Mouse (Mus musculus): ENCODE results near the gene Grin1. TPM values are rescaled to one million over a fixed set of nuclear protein-coding genes. Genes with fewer than 3 reads are reported as not detected.

Grin1 gene
- polyA plus RNA-seq, 1 experiment from 2014 or later = 0.71 TPM

DNA sequence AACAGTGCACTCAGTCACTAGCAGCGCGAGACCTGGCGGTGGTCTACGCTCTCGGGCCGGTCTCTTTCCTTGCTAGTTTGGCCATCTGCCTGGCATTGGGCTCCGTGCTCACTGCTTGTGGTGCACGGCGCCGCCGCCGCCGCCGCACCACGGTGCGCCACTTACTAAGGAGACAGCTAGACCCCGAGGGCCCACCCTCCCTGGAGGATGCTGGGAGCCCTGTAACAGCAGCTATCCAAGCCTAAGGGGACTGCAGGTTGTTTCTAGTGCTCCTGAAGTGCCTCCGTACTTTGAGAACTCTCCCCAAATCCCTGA lies 28.2 kb downstream of the Grin1 start:
- Histone ChIP-seq H3K9ac (no peak overlapping the region), H3K4me2 (peak overlapping the region; percentile 61), H3K9me3 (replicated peaks) (no peaks in the 10 kb centered on the region), H3K27me3 (peaks cover 77% of the 10 kb centered on the region), H3K27ac (no peak overlapping the region), H3K4me1 (peaks cover 36% of the 10 kb centered on the region), H3K36me3 (peaks cover 7% of the 10 kb centered on the region), H3K4me3 (replicated peaks) (peak overlapping the region; percentile 25)
- ATAC-seq (replicated peaks; ENCODE audit: low FRiP score) = no peak
- under 1% methylated on average over 18 of the region's 18 CpGs for whole genome bisulfite sequencing

DNA sequence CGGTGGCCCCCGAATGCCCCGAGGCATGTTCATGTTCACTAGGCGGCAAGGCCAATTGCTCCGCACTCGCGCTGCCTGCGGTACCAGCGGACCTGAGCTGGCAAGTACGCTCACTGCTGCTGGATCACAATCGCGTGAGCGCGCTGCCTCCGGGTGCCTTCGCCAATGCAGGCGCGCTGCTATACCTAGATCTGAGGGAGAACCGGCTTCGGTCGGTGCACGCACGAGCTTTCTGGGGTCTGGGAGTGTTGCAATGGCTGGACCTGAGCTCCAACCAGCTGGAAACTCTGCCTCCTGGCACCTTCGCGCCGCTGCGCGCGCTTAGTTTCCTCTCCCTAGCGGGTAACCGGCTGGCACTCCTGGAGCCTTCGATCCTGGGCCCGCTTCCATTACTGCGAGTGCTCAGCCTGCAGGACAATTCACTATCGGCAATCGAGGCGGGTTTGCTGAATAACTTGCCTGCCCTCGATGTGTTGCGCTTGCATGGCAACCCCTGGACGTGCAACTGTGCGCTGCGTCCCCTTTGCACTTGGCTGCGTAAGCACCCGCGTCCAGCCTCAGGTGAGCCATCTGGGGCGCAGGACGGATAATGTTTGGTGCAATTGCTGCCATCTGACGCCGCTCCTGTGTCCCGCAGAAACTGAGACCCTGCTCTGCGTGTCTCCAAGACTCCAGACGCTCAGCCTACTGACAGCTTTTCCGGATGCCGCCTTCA lies 28.7 kb downstream of the Grin1 start:
- Histone ChIP-seq H3K27ac (no peak overlapping the region), H3K4me1 (peaks cover 36% of the 10 kb centered on the region), H3K4me2 (peak overlapping the region; percentile 61), H3K4me3 (replicated peaks) (peak overlapping the region; percentile 25), H3K9me3 (replicated peaks) (no peaks in the 10 kb centered on the region), H3K27me3 (peaks cover 72% of the 10 kb centered on the region), H3K9ac (no peak overlapping the region), H3K36me3 (peaks cover 12% of the 10 kb centered on the region)
- no peak for ATAC-seq (replicated peaks; ENCODE audit: low FRiP score)
- 1% methylated on average over 54 of the region's 54 CpGs for WGBS

DNA sequence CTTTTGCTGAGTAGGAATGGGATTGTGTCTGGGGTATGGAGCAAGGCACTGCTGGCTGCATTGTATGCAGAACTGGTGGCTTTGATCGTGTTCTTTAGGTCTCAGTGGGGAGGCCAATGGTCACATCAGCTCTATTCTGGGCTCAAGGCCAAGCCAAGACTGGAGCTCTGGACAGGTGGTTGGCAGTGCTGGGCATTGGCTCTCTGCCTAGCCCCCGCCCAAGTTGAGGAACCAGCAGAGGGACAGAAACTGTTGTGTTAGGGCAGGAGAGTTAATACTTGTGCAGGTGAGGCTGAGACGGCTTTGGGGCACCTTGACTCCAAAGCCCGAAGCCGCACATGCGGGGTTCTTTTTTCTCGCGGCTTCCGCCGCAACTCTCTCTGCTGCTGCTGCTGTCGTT lies 29.3 kb downstream of the Grin1 start, which contains the start of gene Lrrc26:
Gene Lrrc26, plus strand, starts transcription at position 265 of the 400 bp plus-strand sequence.
- Histone ChIP-seq H3K9me3 (replicated peaks) (no peaks in the 10 kb centered on the region), H3K9ac (no peak within 1 kb of the TSS), H3K27me3 (peaks cover 66% of the 10 kb centered on the region), H3K4me3 (replicated peaks) (peak within 1 kb of the TSS; percentile 25), H3K4me2 (peak within 1 kb of the TSS; percentile 61), H3K36me3 (peaks cover 18% of the 10 kb centered on the region), H3K27ac (no peak within 1 kb of the TSS), H3K4me1 (peaks cover 36% of the 10 kb centered on the region)
- 8% methylated on average over 11 of the region's 11 CpGs for WGBS
- ATAC-seq (replicated peaks; ENCODE audit: low FRiP score) = no peak

DNA sequence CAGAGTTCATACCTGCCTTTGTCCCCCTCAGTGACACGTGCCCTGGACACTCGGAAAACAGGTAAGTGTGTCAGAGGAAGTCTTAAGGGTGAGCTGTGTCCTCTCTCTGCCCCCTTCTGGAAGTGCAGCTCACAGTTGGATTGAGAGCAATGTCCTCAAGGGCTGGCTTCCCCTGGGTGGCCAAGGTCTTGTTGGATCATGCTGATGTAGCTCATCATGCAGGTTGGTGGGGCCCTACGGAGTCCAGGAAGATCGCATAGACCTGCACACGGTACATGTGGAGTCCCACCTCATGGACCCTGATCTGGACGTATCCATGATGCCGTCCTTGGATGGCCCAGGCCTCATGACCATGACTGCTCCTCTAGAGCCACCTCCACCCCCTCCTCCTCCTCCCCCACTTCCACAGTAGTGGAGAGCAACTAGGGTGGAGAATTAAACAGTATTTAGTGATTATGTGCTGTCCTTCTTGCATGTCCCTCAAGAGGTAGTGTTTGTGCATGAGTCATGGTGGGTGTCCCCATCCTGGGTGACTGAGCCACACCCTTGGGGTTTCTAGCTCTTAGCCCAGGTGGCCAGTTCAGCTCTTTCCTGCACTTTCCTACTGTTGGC lies 30.1 kb downstream of the Grin1 start:
- Histone ChIP-seq H3K9ac (no peak overlapping the region), H3K27me3 (peaks cover 62% of the 10 kb centered on the region), H3K36me3 (peaks cover 26% of the 10 kb centered on the region), H3K27ac (no peak overlapping the region), H3K4me1 (peaks cover 36% of the 10 kb centered on the region), H3K4me2 (no peak overlapping the region), H3K4me3 (replicated peaks) (no peak overlapping the region), H3K9me3 (replicated peaks) (no peaks in the 10 kb centered on the region)
- 83% methylated on average over 7 of the region's 7 CpGs for whole genome bisulfite sequencing
- no peak for ATAC-seq (replicated peaks; ENCODE audit: low FRiP score)

DNA sequence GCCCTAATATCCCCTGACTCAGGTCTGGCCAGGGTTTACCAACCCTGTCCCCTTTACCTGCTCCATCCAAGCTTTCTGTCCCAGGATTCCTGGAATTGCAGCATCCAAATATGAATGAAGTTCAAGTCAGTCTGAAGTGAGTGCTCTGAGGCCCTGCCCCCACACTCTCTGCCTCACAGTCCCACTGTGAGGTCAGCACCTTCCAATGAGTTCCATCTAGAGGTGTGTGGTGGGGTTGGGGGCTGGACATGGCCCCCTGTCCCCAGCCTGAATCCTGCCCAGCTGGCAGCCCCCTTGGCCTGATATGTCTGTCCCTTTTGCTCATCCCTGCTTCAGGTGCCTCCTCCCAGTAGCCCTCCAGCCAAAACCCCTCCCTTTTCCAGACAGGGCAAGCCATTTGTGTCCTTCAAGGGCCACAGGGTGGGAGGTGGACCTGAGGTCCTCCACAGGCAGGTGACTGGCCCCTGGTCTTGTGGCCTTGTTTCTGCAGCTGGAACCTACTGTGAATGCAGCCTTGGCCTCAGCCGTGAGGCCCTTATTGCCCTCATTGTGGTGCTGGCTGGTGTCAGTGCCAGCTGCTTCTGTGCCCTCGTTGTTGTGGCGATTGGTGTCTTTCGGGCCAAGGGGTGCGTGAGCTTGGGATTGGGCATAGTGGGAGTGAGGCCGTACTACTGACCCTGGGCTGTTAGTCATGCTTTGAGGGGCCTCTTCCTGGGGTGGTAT lies 30.9 kb downstream of the Grin1 start, which contains the start of gene Tmem210:
Gene Tmem210, plus strand, starts transcription at position 219 of the 723 bp plus-strand sequence.
- Histone ChIP-seq H3K9me3 (replicated peaks) (no peaks in the 10 kb centered on the region), H3K4me2 (no peak within 1 kb of the TSS), H3K4me3 (replicated peaks) (no peak within 1 kb of the TSS), H3K27me3 (peaks cover 54% of the 10 kb centered on the region), H3K4me1 (peaks cover 36% of the 10 kb centered on the region), H3K36me3 (peaks cover 34% of the 10 kb centered on the region), H3K9ac (no peak within 1 kb of the TSS), H3K27ac (0 out of 2 replicates have a peak within 1 kb of the TSS, but pooled peaks have one; percentile 61)
- ATAC-seq (replicated peaks; ENCODE audit: low FRiP score) = no peak
- WGBS = 85% methylated on average over 6 of the region's 6 CpGs

DNA sequence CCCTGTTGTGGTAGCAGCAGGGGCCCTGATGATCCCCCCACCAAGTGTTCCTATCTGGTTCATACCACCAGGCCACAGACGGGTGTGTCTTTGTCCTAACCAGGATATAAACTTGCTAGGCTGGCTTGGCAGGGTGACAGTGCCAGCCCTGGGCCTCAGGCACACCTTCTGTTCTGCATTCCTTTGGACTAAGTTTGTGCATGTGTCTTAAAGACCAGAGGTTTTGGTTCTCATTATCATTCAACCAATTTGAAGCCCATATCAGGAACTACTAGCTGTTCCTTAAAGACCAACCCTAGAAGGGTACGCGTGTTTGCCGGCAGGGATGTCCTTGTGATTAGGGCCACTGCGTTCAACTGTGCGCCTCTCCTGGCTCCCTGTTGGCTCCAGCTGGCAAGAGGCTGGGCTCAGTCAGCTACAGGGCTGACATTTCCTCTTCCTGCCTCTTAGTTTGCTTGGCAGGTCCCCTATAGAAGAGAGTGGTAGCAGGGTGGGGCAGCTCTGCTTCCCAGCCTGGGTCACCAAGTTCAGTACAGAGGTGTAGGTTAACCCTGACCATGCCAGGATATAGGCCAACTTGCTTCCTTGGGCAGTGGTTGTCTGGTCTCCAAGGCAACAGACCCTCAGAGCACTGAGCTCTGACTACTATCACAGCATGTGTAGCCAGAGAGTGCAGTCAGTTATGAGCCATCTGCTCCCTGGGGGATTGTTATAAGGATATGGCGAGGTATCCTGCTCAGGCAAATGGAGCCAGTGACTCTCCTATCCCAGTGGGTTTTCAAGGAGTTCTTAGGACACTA lies 31.9 kb downstream of the Grin1 start:
- no peaks in the 10 kb centered on the region for H3K9me3 ChIP-seq (replicated peaks)
- H3K36me3 ChIP-seq = peaks cover 45% of the 10 kb centered on the region
- 55% methylated on average over 7 of the region's 7 CpGs for WGBS
- no peak overlapping the region for H3K4me2 ChIP-seq
- no peak overlapping the region for H3K9ac ChIP-seq
- H3K27ac ChIP-seq = 0 out of 2 replicates have a peak overlapping the region, but pooled peaks have one; percentile 61
- peaks cover 28% of the 10 kb centered on the region for H3K4me1 ChIP-seq
- H3K4me3 ChIP-seq (replicated peaks) = no peak overlapping the region
- H3K27me3 ChIP-seq = peaks cover 44% of the 10 kb centered on the region
- no peak; the same call in 1 of the 2 replicates for ATAC-seq (replicated peaks; ENCODE audit: low FRiP score)

DNA sequence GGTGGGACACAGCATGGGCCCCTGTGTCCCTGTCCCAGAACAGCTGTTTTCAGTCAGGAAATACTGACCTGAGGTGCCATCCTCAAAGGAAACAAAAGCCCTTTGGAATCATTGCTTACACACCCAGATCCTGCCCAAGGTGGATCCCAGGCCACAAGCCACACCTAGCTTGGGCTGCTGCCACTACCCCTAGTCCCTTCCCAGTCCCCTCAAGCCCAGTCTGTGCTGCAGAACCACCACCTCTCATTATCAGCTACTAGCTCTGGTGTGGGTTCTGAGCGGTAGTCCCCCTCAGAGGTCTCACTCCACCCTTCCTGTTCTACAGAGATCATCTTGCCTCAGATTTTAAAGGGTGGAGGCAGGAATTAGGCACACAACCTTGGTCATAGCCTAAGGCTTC lies 32.7 kb downstream of the Grin1 start:
- Histone ChIP-seq H3K27ac (peak overlapping the region; percentile 61; the same call in 1 of the 2 replicates), H3K27me3 (peaks cover 37% of the 10 kb centered on the region), H3K4me3 (replicated peaks) (no peak overlapping the region), H3K9me3 (replicated peaks) (no peaks in the 10 kb centered on the region), H3K36me3 (peaks cover 50% of the 10 kb centered on the region), H3K4me1 (peaks cover 21% of the 10 kb centered on the region), H3K9ac (no peak overlapping the region), H3K4me2 (no peak overlapping the region)
- ATAC-seq (replicated peaks; ENCODE audit: low FRiP score) = no peak
- 76% methylated on average over 1 of the region's 1 CpGs for WGBS

DNA sequence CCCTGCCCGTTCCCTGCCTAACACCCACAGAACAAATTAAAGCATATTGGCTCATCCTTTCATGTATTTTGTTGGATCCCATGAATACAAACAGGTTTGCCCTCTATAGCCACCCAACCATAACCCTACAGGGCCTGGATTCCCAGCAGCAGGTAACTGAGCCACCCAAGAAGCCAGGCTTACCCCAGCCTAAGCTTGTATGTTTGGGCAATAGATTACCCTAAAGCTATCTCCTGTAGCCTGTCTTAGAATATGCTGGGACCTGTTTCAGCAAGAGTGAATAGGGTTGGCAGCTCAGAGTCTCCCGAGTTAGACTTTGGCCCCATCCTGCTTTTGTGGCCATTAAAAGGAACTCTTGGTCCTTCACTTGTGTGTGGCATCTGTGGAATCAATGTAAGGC lies 33.4 kb downstream of the Grin1 start:
- H3K27me3 ChIP-seq = peaks cover 29% of the 10 kb centered on the region
- H3K4me3 ChIP-seq (replicated peaks) = no peak overlapping the region
- H3K4me2 ChIP-seq = no peak overlapping the region
- H3K4me1 ChIP-seq = peaks cover 13% of the 10 kb centered on the region
- H3K27ac ChIP-seq = 0 out of 2 replicates have a peak overlapping the region, but pooled peaks have one; percentile 61
- WGBS = 90% methylated on average over 2 of the region's 2 CpGs
- no peak overlapping the region for H3K9ac ChIP-seq
- no peak for ATAC-seq (replicated peaks; ENCODE audit: low FRiP score)
- peaks cover 57% of the 10 kb centered on the region for H3K36me3 ChIP-seq
- H3K9me3 ChIP-seq (replicated peaks) = no peaks in the 10 kb centered on the region

DNA sequence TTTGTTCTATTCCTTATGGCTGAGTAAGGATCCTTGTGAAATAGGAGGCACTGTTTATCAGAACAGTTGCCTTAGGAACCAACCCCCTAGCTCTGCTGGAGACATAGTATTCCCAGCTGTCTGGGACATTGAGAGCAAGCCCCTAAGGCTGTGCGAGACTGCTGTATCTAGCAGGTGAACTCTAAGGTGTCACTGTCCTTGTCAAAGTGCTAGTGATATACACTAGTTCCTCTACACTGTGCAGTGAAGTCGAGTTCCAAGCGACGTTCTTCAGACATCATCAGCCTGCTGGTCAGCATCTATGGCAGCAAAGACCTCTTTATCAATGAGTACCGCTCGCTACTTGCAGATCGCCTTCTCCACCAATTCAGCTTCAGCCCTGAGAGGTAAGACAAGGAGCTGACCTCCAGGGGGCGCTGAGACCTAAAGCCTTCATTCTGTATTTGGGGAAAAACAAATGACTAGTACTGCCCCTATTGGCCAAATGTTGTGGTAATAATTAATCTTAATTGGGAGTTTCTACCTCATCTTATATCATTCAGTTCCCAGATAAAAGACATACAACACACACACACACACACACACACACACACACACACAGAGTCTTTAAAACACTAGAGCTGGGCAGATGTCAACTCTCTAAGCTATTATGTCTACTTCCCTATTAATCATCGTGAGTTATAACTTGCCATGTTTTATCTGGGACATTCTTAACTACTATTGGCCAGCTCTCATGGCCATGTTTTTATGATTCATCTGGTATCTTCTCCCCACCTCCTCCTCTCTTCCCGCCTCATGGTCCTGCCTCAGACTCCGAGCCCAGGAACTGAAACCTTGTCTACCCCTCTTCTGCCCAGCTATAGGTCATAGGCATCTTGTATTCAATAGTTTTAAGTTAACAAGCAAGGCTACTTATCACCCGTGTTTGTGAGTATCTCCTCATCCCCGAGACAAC lies 39.8 kb downstream of the Grin1 start:
- H3K9ac ChIP-seq = no peak overlapping the region
- H3K4me1 ChIP-seq = peaks cover 3% of the 10 kb centered on the region; the same call in 1 of the 2 replicates
- H3K4me3 ChIP-seq (replicated peaks) = no peak overlapping the region
- no peak overlapping the region for H3K27ac ChIP-seq
- H3K4me2 ChIP-seq = no peak overlapping the region
- no peaks in the 10 kb centered on the region for H3K27me3 ChIP-seq
- H3K9me3 ChIP-seq (replicated peaks) = no peaks in the 10 kb centered on the region
- ATAC-seq (replicated peaks; ENCODE audit: low FRiP score) = no peak; the same call in 1 of the 2 replicates
- 66% methylated on average over 13 of the region's 13 CpGs for WGBS
- peaks cover 98% of the 10 kb centered on the region for H3K36me3 ChIP-seq

DNA sequence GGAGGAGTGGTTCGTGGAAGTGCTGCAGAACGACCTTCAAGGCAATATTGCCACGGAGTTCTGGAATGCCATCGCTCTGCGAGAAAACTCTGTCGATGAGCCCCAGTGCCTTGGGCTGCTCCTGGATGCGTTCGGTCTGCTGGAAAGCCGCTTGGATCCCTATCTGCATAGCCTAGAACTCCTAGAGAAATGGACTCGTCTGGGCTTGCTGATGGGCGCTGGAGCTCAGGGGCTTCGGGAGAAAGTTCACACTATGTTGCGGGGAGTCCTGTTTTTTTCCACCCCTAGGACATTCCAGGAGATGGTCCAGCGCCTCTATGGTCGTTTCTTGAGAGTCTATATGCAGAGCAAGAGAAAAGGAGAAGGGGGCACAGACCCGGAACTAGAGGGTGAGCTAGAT lies 46.0 kb downstream of the Grin1 start:
- Histone ChIP-seq H3K4me3 (replicated peaks) (peak overlapping the region; percentile 73), H3K27me3 (no peaks in the 10 kb centered on the region), H3K9ac (peak overlapping the region; percentile 87), H3K27ac (0 out of 2 replicates have a peak overlapping the region, but pooled peaks have one; percentile 61), H3K4me2 (peak overlapping the region; percentile 93), H3K9me3 (replicated peaks) (no peaks in the 10 kb centered on the region), H3K36me3 (peaks cover 72% of the 10 kb centered on the region), H3K4me1 (peaks cover 30% of the 10 kb centered on the region)
- 29% methylated on average over 16 of the region's 16 CpGs for WGBS
- no peak for ATAC-seq (replicated peaks; ENCODE audit: low FRiP score)
